Mouse (Mus musculus) MEL (cell line): ENCODE measurements at regions not wholly inside any gene's neighbourhood (a gene's known extent, or its start where the extent isn't known, plus 50 kb on each side); places are given as distances from the start of the nearest gene placed in this dataset.

Experiments used
- CHD2 ChIP-seq: IDR thresholded peaks from 2 replicates; pipeline ENCODE4 v1.6.1; 2011; ENCODE audit warnings: low read length, improper control_type of control experiment
- CTCF ChIP-seq, 3 experiments: IDR thresholded peaks in 2 of 3; conservative IDR thresholded peaks in 1 of 3; 2 replicates each; pipeline ENCODE4 v1.5.1; 2011 to 2012; ENCODE audit warnings: low read length in 3 of 3, low read depth in 2 of 3, mild to moderate bottlenecking in 2 of 3, improper control_type of control experiment in 1 of 3, inconsistent platforms in 1 of 3, mixed read lengths in 1 of 3, moderate library complexity in 1 of 3; ENCODE audit not compliant: control insufficient read depth in 1 of 3, insufficient read depth in 1 of 3, poor library complexity in 1 of 3, severe bottlenecking in 1 of 3
- E2F4 ChIP-seq: IDR thresholded peaks from 2 replicates; pipeline ENCODE4 v1.6.1; 2011; ENCODE audit warnings: low read depth, low read length, improper control_type of control experiment, borderline replicate concordance
- EP300 ChIP-seq, 2 experiments: IDR thresholded peaks; 2 replicates each; pipeline ENCODE4 v1.6.1; 2011; ENCODE audit warnings: improper control_type of control experiment in 2 of 2, low read length in 2 of 2, low read depth in 1 of 2, mild to moderate bottlenecking in 1 of 2
- GABPA ChIP-seq: IDR thresholded peaks from 2 replicates; pipeline ENCODE4 v1.6.1; 2012; ENCODE audit warnings: low read depth, mild to moderate bottlenecking, inconsistent platforms, low read length, improper control_type of control experiment, moderate library complexity
- MYB ChIP-seq: IDR thresholded peaks from 2 replicates; pipeline ENCODE4 v1.6.1; 2011; ENCODE audit warnings: mild to moderate bottlenecking, low read depth, low read length, improper control_type of control experiment
- NRF1 ChIP-seq: IDR thresholded peaks from 2 replicates; pipeline ENCODE4 v1.6.1; 2014; ENCODE audit warnings: low read depth, mild to moderate bottlenecking, inconsistent platforms, low read length, improper control_type of control experiment, moderate library complexity; ENCODE audit not compliant: poor library complexity, insufficient read depth, severe bottlenecking
- POLR2A ChIP-seq, 2 experiments: IDR thresholded peaks; 2 replicates each; pipeline ENCODE4 v1.6.1; 2011 to 2012; ENCODE audit warnings: low read length in 2 of 2, mild to moderate bottlenecking in 2 of 2, control low read depth in 1 of 2, improper control_type of control experiment in 1 of 2, low read depth in 1 of 2, moderate library complexity in 1 of 2; ENCODE audit not compliant: control insufficient read depth in 1 of 2, insufficient read depth in 1 of 2, poor library complexity in 1 of 2
- POLR2AphosphoS2 ChIP-seq: IDR thresholded peaks from 2 replicates; pipeline ENCODE4 v1.6.1; 2011; ENCODE audit warnings: low read length, improper control_type of control experiment
- SIN3A ChIP-seq: IDR thresholded peaks from 2 replicates; pipeline ENCODE4 v1.6.1; 2012; ENCODE audit warnings: low read length, improper control_type of control experiment, inconsistent platforms
- TBP ChIP-seq: IDR thresholded peaks from 2 replicates; pipeline ENCODE4 v1.8.0; 2011; ENCODE audit warnings: low read depth, low read length, improper control_type of control experiment

DNA sequence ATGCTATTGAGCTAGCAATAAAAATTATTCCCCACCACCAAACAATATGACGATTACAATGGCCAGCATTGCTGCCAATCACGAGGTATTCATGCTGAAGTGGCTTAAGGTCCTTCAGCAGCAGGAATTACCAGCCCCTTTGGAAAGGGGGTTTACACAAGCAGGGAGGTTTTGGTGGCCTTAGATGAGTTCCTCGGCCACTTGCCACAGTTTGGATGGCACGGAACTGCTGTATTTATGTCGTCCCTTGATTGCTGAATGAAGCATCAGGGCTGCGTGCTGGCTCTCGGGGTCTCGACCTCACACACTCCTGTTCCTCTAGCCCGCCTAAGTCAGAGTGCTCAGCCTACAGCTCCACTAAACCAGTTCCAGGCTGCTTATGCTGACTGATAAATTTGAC is 361.2 kb upstream of the Nfe2l3 start:
- no peak for TF ChIP-seq E2F4
- TF ChIP-seq POLR2AphosphoS2 = no peak
- no peak for TF ChIP-seq EP300 (IDR thresholded peaks at IDR 0.05; ENCODE audit: low read depth in 1 of 2, low read length in 2 of 2)
- TF ChIP-seq POLR2A (IDR thresholded peaks at IDR 0.05; ENCODE audit: control insufficient read depth in 1 of 2, insufficient read depth in 1 of 2, low read depth in 1 of 2, low read length in 2 of 2, poor library complexity in 1 of 2) = no peak
- no peak for TF ChIP-seq CTCF (IDR thresholded peaks at IDR 0.05 in 2 of 3, conservative IDR thresholded peaks at IDR 0.05 in 1 of 3; ENCODE audit: control insufficient read depth in 1 of 3, insufficient read depth in 1 of 3, low read depth in 2 of 3, low read length in 3 of 3, poor library complexity in 1 of 3, severe bottlenecking in 1 of 3)
- TF ChIP-seq CHD2 = no peak
- no peak for TF ChIP-seq GABPA
- no peak for TF ChIP-seq TBP
- TF ChIP-seq SIN3A = no peak
- no peak for TF ChIP-seq MYB
- TF ChIP-seq NRF1 = no peak
